Mouse (Mus musculus) CH12.LX (cell line): ENCODE measurements around the gene Nap1l4. TPM values are rescaled to one million over a fixed set of nuclear protein-coding genes. Genes with fewer than 3 reads are reported as not detected.

ENCODE experiments used
- DNase-seq: peaks from one replicate; pipeline ENCODE4 v3.0.0-alpha.2; 2013; ENCODE audit errors: extremely low read depth
- H3K27ac ChIP-seq: 2 replicates; pipeline ENCODE4 v1.5.1; 2012; ENCODE audit warnings: low read depth, mild to moderate bottlenecking, control low read depth, moderate library complexity; ENCODE audit not compliant: insufficient read depth
- H3K27me3 ChIP-seq: replicated peaks from 2 replicates; pipeline ENCODE3; 2012; ENCODE audit warnings: inconsistent platforms
- H3K36me3 ChIP-seq, 2 experiments: replicated peaks in 1 of 2; 2 replicates each; pipeline versions ENCODE3 to v1.6.1; 2012; ENCODE audit warnings: inconsistent platforms in 1 of 2, low read length in 1 of 2, mild to moderate bottlenecking in 1 of 2, mixed read lengths in 1 of 2, moderate library complexity in 1 of 2; ENCODE audit not compliant: control insufficient read depth in 1 of 2, insufficient read depth in 1 of 2
- H3K4me1 ChIP-seq, 2 experiments: 2 replicates each; pipeline ENCODE4 v1.6.1; 2012; ENCODE audit warnings: inconsistent platforms in 1 of 2, moderate library complexity in 1 of 2; ENCODE audit not compliant: insufficient read depth in 2 of 2, control insufficient read depth in 1 of 2
- H3K4me2 ChIP-seq: 2 replicates; pipeline ENCODE4 v1.6.1; 2012; ENCODE audit warnings: low read depth, mild to moderate bottlenecking, control low read depth; ENCODE audit not compliant: poor library complexity, insufficient read depth, severe bottlenecking
- H3K4me3 ChIP-seq, 3 experiments: fragments of 150-350 bp in 1 of 3; sonication (generic) in 1 of 3; replicated peaks in 1 of 3; 2 replicates each; pipeline versions ENCODE3 to v1.5.1; 2011 to 2012; ENCODE audit warnings: low read depth in 2 of 3, low read length in 2 of 3, mild to moderate bottlenecking in 2 of 3, moderate library complexity in 2 of 3, control low read depth in 1 of 3, improper control_type of control experiment in 1 of 3, inconsistent platforms in 1 of 3, mixed read lengths in 1 of 3; ENCODE audit not compliant: poor library complexity in 1 of 3
- H3K79me2 ChIP-seq: replicated peaks from 2 replicates; pipeline ENCODE4 v1.6.1; 2012; ENCODE audit warnings: mild to moderate bottlenecking, moderate library complexity; ENCODE audit not compliant: control insufficient read depth, poor library complexity, insufficient read depth, severe bottlenecking; ENCODE audit errors: extremely low read depth
- H3K9ac ChIP-seq: 2 replicates; pipeline ENCODE4 v1.6.1; 2012; ENCODE audit warnings: low read depth, mild to moderate bottlenecking, control low read depth, moderate library complexity; ENCODE audit not compliant: insufficient read depth
- H3K9me3 ChIP-seq: replicated peaks from 2 replicates; pipeline ENCODE3; 2012; ENCODE audit warnings: low read length, inconsistent platforms, mixed read lengths
- BHLHE40 ChIP-seq: IDR thresholded peaks from 2 replicates; pipeline ENCODE4 v1.6.1; 2011; ENCODE audit warnings: mild to moderate bottlenecking, low read depth, low read length, improper control_type of control experiment
- CHD1 ChIP-seq: IDR thresholded peaks from 2 replicates; pipeline ENCODE4 v1.6.1; 2012; ENCODE audit warnings: low read depth, low read length, improper control_type of control experiment, inconsistent platforms
- CTCF ChIP-seq, 2 experiments: IDR thresholded peaks in 1 of 2; conservative IDR thresholded peaks in 1 of 2; 2 replicates each; pipeline ENCODE4 v1.5.1; 2011 to 2012; ENCODE audit warnings: low read depth in 2 of 2, low read length in 2 of 2, improper control_type of control experiment in 1 of 2, inconsistent platforms in 1 of 2, mild to moderate bottlenecking in 1 of 2, moderate library complexity in 1 of 2
- ELF1 ChIP-seq: IDR thresholded peaks from 2 replicates; pipeline ENCODE4 v1.6.1; 2014; ENCODE audit warnings: low read depth, mild to moderate bottlenecking, inconsistent platforms, low read length, improper control_type of control experiment
- EP300 ChIP-seq: IDR thresholded peaks from 2 replicates; pipeline ENCODE4 v1.6.1; 2011; ENCODE audit warnings: low read length, improper control_type of control experiment
- GABPA ChIP-seq: IDR thresholded peaks from 2 replicates; pipeline ENCODE4 v1.6.1; 2012; ENCODE audit warnings: low read depth, low read length, improper control_type of control experiment, inconsistent platforms; ENCODE audit not compliant: insufficient replicate concordance
- HCFC1 ChIP-seq: IDR thresholded peaks from 2 replicates; pipeline ENCODE4 v1.6.1; 2012; ENCODE audit warnings: low read depth, mild to moderate bottlenecking, inconsistent platforms, low read length, improper control_type of control experiment
- IRF4 ChIP-seq: IDR thresholded peaks from 2 replicates; pipeline ENCODE4 v1.6.1; 2014; ENCODE audit warnings: low read depth, mild to moderate bottlenecking, inconsistent platforms, low read length, improper control_type of control experiment
- JUN ChIP-seq: IDR thresholded peaks from 2 replicates; pipeline ENCODE4 v1.6.1; 2011; ENCODE audit warnings: low read depth, mild to moderate bottlenecking, low read length, improper control_type of control experiment, moderate library complexity; ENCODE audit not compliant: insufficient read depth
- JUND ChIP-seq: conservative IDR thresholded peaks from 2 replicates; pipeline ENCODE4 v1.6.1; 2011; ENCODE audit warnings: low read depth, low read length, improper control_type of control experiment
- KAT2A ChIP-seq: IDR thresholded peaks from 2 replicates; pipeline ENCODE4 v1.6.1; 2012; ENCODE audit warnings: low read length, improper control_type of control experiment, inconsistent platforms; ENCODE audit not compliant: insufficient replicate concordance
- MAFK ChIP-seq: IDR thresholded peaks from 2 replicates; pipeline ENCODE4 v1.6.1; 2011; ENCODE audit warnings: low read length, improper control_type of control experiment; ENCODE audit not compliant: insufficient replicate concordance
- MAX ChIP-seq: IDR thresholded peaks from 2 replicates; pipeline ENCODE4 v1.6.1; 2011; ENCODE audit warnings: low read length, improper control_type of control experiment
- MEF2A ChIP-seq: IDR thresholded peaks from 2 replicates; pipeline ENCODE4 v1.6.1; 2014; ENCODE audit warnings: low read depth, mild to moderate bottlenecking, inconsistent platforms, low read length, improper control_type of control experiment, borderline replicate concordance
- MXI1 ChIP-seq: IDR thresholded peaks from 2 replicates; pipeline ENCODE4 v1.6.1; 2011; ENCODE audit warnings: mild to moderate bottlenecking, low read depth, low read length, improper control_type of control experiment
- MYC ChIP-seq: IDR thresholded peaks from 2 replicates; pipeline ENCODE4 v1.6.1; 2011; ENCODE audit warnings: low read depth, mild to moderate bottlenecking, improper control_type of control experiment, low read length
- NRF1 ChIP-seq: IDR thresholded peaks from 2 replicates; pipeline ENCODE4 v1.6.1; 2014; ENCODE audit warnings: low read depth, mild to moderate bottlenecking, inconsistent platforms, low read length, improper control_type of control experiment, moderate library complexity
- PAX5 ChIP-seq: IDR thresholded peaks from 2 replicates; pipeline ENCODE4 v1.6.1; 2012; ENCODE audit warnings: low read length, inconsistent platforms, mixed read lengths
- POLR2A ChIP-seq: IDR thresholded peaks from 2 replicates; pipeline ENCODE4 v1.6.1; 2011; ENCODE audit warnings: low read depth, mild to moderate bottlenecking, improper control_type of control experiment, low read length
- RAD21 ChIP-seq: IDR thresholded peaks from 2 replicates; pipeline ENCODE4 v1.6.1; 2011; ENCODE audit warnings: low read depth, mild to moderate bottlenecking, low read length, improper control_type of control experiment, moderate library complexity
- SMC3 ChIP-seq: IDR thresholded peaks from 2 replicates; pipeline ENCODE4 v1.6.1; 2011; ENCODE audit warnings: low read depth, low read length, improper control_type of control experiment
- TCF12 ChIP-seq: IDR thresholded peaks from 2 replicates; pipeline ENCODE4 v1.6.1; 2014; ENCODE audit warnings: low read depth, mild to moderate bottlenecking, inconsistent platforms, low read length, improper control_type of control experiment
- UBTF ChIP-seq: IDR thresholded peaks from 2 replicates; pipeline ENCODE4 v1.6.1; 2012; ENCODE audit warnings: low read depth, mild to moderate bottlenecking, inconsistent platforms, low read length, improper control_type of control experiment, moderate library complexity
- USF1 ChIP-seq: IDR thresholded peaks from 2 replicates; pipeline ENCODE4 v1.6.1; 2014; ENCODE audit warnings: low read depth, mild to moderate bottlenecking, inconsistent platforms, low read length, improper control_type of control experiment
- USF2 ChIP-seq: conservative IDR thresholded peaks from 2 replicates; pipeline ENCODE4 v1.6.1; 2011; ENCODE audit warnings: low read depth, low read length, improper control_type of control experiment
- ZC3H11A ChIP-seq: IDR thresholded peaks from 2 replicates; pipeline ENCODE4 v1.6.1; 2012; ENCODE audit warnings: low read depth, mild to moderate bottlenecking, inconsistent platforms, low read length, improper control_type of control experiment
- ZMIZ1 ChIP-seq: IDR thresholded peaks from 2 replicates; pipeline ENCODE4 v1.6.1; 2012; ENCODE audit warnings: low read depth, mild to moderate bottlenecking, inconsistent platforms, low read length, improper control_type of control experiment
- ZNF384 ChIP-seq: IDR thresholded peaks from 2 replicates; pipeline ENCODE4 v1.6.1; 2012; ENCODE audit warnings: low read depth, low read length, improper control_type of control experiment, inconsistent platforms
- dilution Hi-C: fragments of 300-500 bp; cut with MboI; formaldehyde crosslinking; loops from 2 replicates; pipeline ENCODE4 v1.14.3; 2020; ENCODE audit warnings: low sequenced_read_pairs; ENCODE audit not compliant: extremely low pct_unique_long_range_greater_than_20kb, extremely low pct_ligation_motif_present
- in situ Hi-C: fragments of 300-500 bp; cut with MboI; formaldehyde crosslinking; loops from 3 replicates; pipeline ENCODE4 v1.14.3; 2019; ENCODE audit warnings: low sequenced_read_pairs, low pct_ligation_motif_present, low pct_unique_long_range_greater_than_20kb, mixed read lengths
- polyA plus RNA-seq: library from polyadenylated mRNA; unstranded; fragments of >175 nt; gene quantifications from 2 replicates; pipeline ENCODE4 v1.2.1, GENCODE M21; 2012; ENCODE audit warnings: low read depth; ENCODE audit not compliant: insufficient read length
- total RNA-seq, 2 experiments: library from RNA; depleted of rRNA; stranded (reverse); fragments of 300-350 nt in 1 of 2; fragments of >200 nt in 1 of 2; gene quantifications; 2 replicates each; pipeline ENCODE4 v1.2.3; 2012 to 2014

Nap1l4 gene
- total and polyA plus RNA-seq, 3 experiments = 121 to 175 (median 154) TPM

- Histone ChIP-seq H3K36me3 (no peaks in the 10 kb centered on the region), H3K4me2 (no peak overlapping the region), H3K27me3 (peaks cover 51% of the 10 kb centered on the region), H3K79me2 (no peaks in the 10 kb centered on the region), H3K9ac (no peak overlapping the region), H3K27ac (no peak overlapping the region), H3K4me3 (no peak overlapping the region), H3K9me3 (peaks cover 2% of the 10 kb centered on the region), H3K4me1 (no peaks in the 10 kb centered on the region)
- dilution Hi-C loops = no loop called here
- TF ChIP-seq POLR2A = no peak
- TF ChIP-seq USF1 = no peak
- TF ChIP-seq MAFK = no peak
- TF ChIP-seq MEF2A = no peak
- no peak for DNase-seq
- in situ Hi-C loops = loop anchor here (5.0 kb wide), 1 partner anchor 315 kb away; no protein-coding TSS in a partner anchor
These were observed 81.2 kb downstream of the Nap1l4 start for GRCm38 (mm10) chr7:143467714-143468113.

GRCm38 (mm10) chr7:143466099-143466677 lies 82.7 kb downstream of the Nap1l4 start:
- no peak overlapping the region for H3K27ac ChIP-seq
- no peaks in the 10 kb centered on the region for H3K36me3 ChIP-seq
- no peak overlapping the region for H3K4me2 ChIP-seq
- TF ChIP-seq MYC (no peak), UBTF (no peak), CTCF (conservative IDR thresholded peaks at IDR 0.05 in 1 of 2, IDR thresholded peaks at IDR 0.05 in 1 of 2; ENCODE audit: low read depth in 2 of 2, low read length in 2 of 2) (peak; percentile 32 to 84; a peak in 3 of 4 replicates), MEF2A (no peak), NRF1 (no peak), SMC3 (peak; percentile 90), MAFK (no peak), ZNF384 (no peak), JUN (no peak), TCF12 (no peak), USF2 (no peak), MAX (no peak), HCFC1 (no peak), RAD21 (peak; percentile 85), CHD1 (no peak), MXI1 (no peak), POLR2A (no peak), JUND (no peak), IRF4 (no peak), ELF1 (no peak), GABPA (no peak), ZMIZ1 (no peak), PAX5 (no peak), KAT2A (no peak), EP300 (no peak), BHLHE40 (no peak), USF1 (no peak), ZC3H11A (peak; percentile 57)
- no peak overlapping the region for H3K9ac ChIP-seq
- in situ Hi-C loops = loop anchor here (5.0 kb wide), 1 partner anchor 314 kb away; no protein-coding TSS in a partner anchor
- DNase-seq = peak; percentile 56
- H3K9me3 ChIP-seq = peaks cover 10% of the 10 kb centered on the region
- H3K27me3 ChIP-seq = peaks cover 43% of the 10 kb centered on the region
- no peaks in the 10 kb centered on the region for H3K4me1 ChIP-seq
- no peaks in the 10 kb centered on the region for H3K79me2 ChIP-seq
- dilution Hi-C loops = no loop called here
- H3K4me3 ChIP-seq = no peak overlapping the region
